Mouse (Mus musculus): ENCODE results near the gene Stx12. TPM values are rescaled to one million over a fixed set of nuclear protein-coding genes. Genes with fewer than 3 reads are reported as not detected.
A peak's percentile ranks its signal among the peaks of the same experiment; 100 is the strongest.

Stx12 gene
- polyA plus RNA-seq, 1 experiment from 2014 or later, result 62.5 TPM

- Histone ChIP-seq H3K9me3 (ENCODE audit: control insufficient read depth, low read length) (no peaks in the 10 kb centered on the region), H3K4me2 (replicated peaks; ENCODE audit: low read depth, low read length) (no peak overlapping the region), H3K36me3 (ENCODE audit: control insufficient read depth, insufficient read depth, low read length) (peaks cover 58% of the 10 kb centered on the region), H3K4me1 (ENCODE audit: control insufficient read depth, insufficient read depth, low read length) (no peaks in the 10 kb centered on the region), H3K27me3 (ENCODE audit: control insufficient read depth, insufficient read depth, low read length) (no peaks in the 10 kb centered on the region), H3K4me3 (ENCODE audit: low read length) (no peak overlapping the region), H3K9ac (ENCODE audit: low read depth, low read length) (no peak overlapping the region), H3K27ac (ENCODE audit: low read depth, low read length) (no peak overlapping the region)
- 95% methylated on average over 6 of the region's 6 CpGs for WGBS
- no peak for ATAC-seq (ENCODE audit: low FRiP score, low TSS enrichment)
Observed at GRCm38 (mm10) chr4:132912156-132912555, 27.8 kb upstream of the Stx12 start.

- no peak overlapping the region for H3K4me2 ChIP-seq (replicated peaks; ENCODE audit: low read depth, low read length)
Observed at GRCm38 (mm10) chr4:132905843-132906360, 21.6 kb upstream of the Stx12 start.

GRCm38 (mm10) chr4:132904765-132905309 lies 20.5 kb upstream of the Stx12 start:
- Histone ChIP-seq H3K4me3 (ENCODE audit: low read length) (no peak overlapping the region), H3K9ac (ENCODE audit: low read depth, low read length) (no peak overlapping the region), H3K4me2 (replicated peaks; ENCODE audit: low read depth, low read length) (no peak overlapping the region), H3K9me3 (ENCODE audit: control insufficient read depth, low read length) (no peaks in the 10 kb centered on the region), H3K36me3 (ENCODE audit: control insufficient read depth, insufficient read depth, low read length) (peaks cover 41% of the 10 kb centered on the region), H3K27me3 (ENCODE audit: control insufficient read depth, insufficient read depth, low read length) (no peaks in the 10 kb centered on the region), H3K27ac (ENCODE audit: low read depth, low read length) (no peak overlapping the region; the same call in 1 of the 2 replicates), H3K4me1 (ENCODE audit: control insufficient read depth, insufficient read depth, low read length) (no peaks in the 10 kb centered on the region)
- 62% methylated on average over 9 of the region's 9 CpGs for WGBS
- no peak for ATAC-seq (ENCODE audit: low FRiP score, low TSS enrichment)

More at GRCm38 (mm10) chr4:132905843-132906360, 21.6 kb upstream of the Stx12 start:
- H3K27ac ChIP-seq (ENCODE audit: low read depth, low read length), result no peak overlapping the region
- no peak overlapping the region for H3K4me3 ChIP-seq (ENCODE audit: low read length)
- no peaks in the 10 kb centered on the region for H3K4me1 ChIP-seq (ENCODE audit: control insufficient read depth, insufficient read depth, low read length)
- H3K27me3 ChIP-seq (ENCODE audit: control insufficient read depth, insufficient read depth, low read length), result no peaks in the 10 kb centered on the region
- ATAC-seq (ENCODE audit: low FRiP score, low TSS enrichment), result no peak
- peaks cover 49% of the 10 kb centered on the region for H3K36me3 ChIP-seq (ENCODE audit: control insufficient read depth, insufficient read depth, low read length)
- WGBS, result 92% methylated on average over 5 of the region's 5 CpGs
- H3K9me3 ChIP-seq (ENCODE audit: control insufficient read depth, low read length), result no peaks in the 10 kb centered on the region
- no peak overlapping the region for H3K9ac ChIP-seq (ENCODE audit: low read depth, low read length)

- Histone ChIP-seq H3K9me3 (ENCODE audit: control insufficient read depth, low read length) (no peaks in the 10 kb centered on the region), H3K4me1 (ENCODE audit: control insufficient read depth, insufficient read depth, low read length) (no peaks in the 10 kb centered on the region), H3K4me2 (replicated peaks; ENCODE audit: low read depth, low read length) (no peak overlapping the region), H3K27ac (ENCODE audit: low read depth, low read length) (no peak overlapping the region), H3K4me3 (ENCODE audit: low read length) (no peak overlapping the region), H3K9ac (ENCODE audit: low read depth, low read length) (no peak overlapping the region), H3K27me3 (ENCODE audit: control insufficient read depth, insufficient read depth, low read length) (no peaks in the 10 kb centered on the region), H3K36me3 (ENCODE audit: control insufficient read depth, insufficient read depth, low read length) (peaks cover 33% of the 10 kb centered on the region)
- 81% methylated on average over 2 of the region's 2 CpGs for WGBS
- no peak for ATAC-seq (ENCODE audit: low FRiP score, low TSS enrichment)
Observed at GRCm38 (mm10) chr4:132904071-132904470, 19.8 kb upstream of the Stx12 start.

- H3K27ac ChIP-seq (ENCODE audit: low read depth, low read length), result no peak overlapping the region
- ATAC-seq (ENCODE audit: low FRiP score, low TSS enrichment), result no peak
- 83% methylated on average over 9 of the region's 9 CpGs for WGBS
- no peak overlapping the region for H3K9ac ChIP-seq (ENCODE audit: low read depth, low read length)
- no peaks in the 10 kb centered on the region for H3K4me1 ChIP-seq (ENCODE audit: control insufficient read depth, insufficient read depth, low read length)
- no peak overlapping the region for H3K4me3 ChIP-seq (ENCODE audit: low read length)
- no peaks in the 10 kb centered on the region for H3K9me3 ChIP-seq (ENCODE audit: control insufficient read depth, low read length)
- no peak overlapping the region for H3K4me2 ChIP-seq (replicated peaks; ENCODE audit: low read depth, low read length)
- 0 out of 2 replicates have a peak, but pooled peaks cover 3% of the 10 kb centered on the region for H3K27me3 ChIP-seq (ENCODE audit: control insufficient read depth, insufficient read depth, low read length)
- H3K36me3 ChIP-seq (ENCODE audit: control insufficient read depth, insufficient read depth, low read length), result peaks cover 11% of the 10 kb centered on the region
Observed at GRCm38 (mm10) chr4:132898197-132898596, 13.9 kb upstream of the Stx12 start.

GRCm38 (mm10) chr4:132894402-132894801 lies 10.1 kb upstream of the Stx12 start:
- Histone ChIP-seq H3K9ac (ENCODE audit: low read depth, low read length) (no peak overlapping the region), H3K4me3 (ENCODE audit: low read length) (no peak overlapping the region), H3K9me3 (ENCODE audit: control insufficient read depth, low read length) (no peaks in the 10 kb centered on the region), H3K36me3 (ENCODE audit: control insufficient read depth, insufficient read depth, low read length) (no peaks in the 10 kb centered on the region), H3K4me2 (replicated peaks; ENCODE audit: low read depth, low read length) (no peak overlapping the region), H3K27me3 (ENCODE audit: control insufficient read depth, insufficient read depth, low read length) (0 out of 2 replicates have a peak, but pooled peaks cover 3% of the 10 kb centered on the region), H3K27ac (ENCODE audit: low read depth, low read length) (no peak overlapping the region), H3K4me1 (ENCODE audit: control insufficient read depth, insufficient read depth, low read length) (no peaks in the 10 kb centered on the region)
- 25% methylated on average over 7 of the region's 7 CpGs for WGBS
- no peak for ATAC-seq (ENCODE audit: low FRiP score, low TSS enrichment)

- H3K9ac ChIP-seq (ENCODE audit: low read depth, low read length), result peak overlapping the region; percentile 93
- WGBS, result 10% methylated on average over 9 of the region's 9 CpGs
- peak overlapping the region; percentile 84 for H3K4me3 ChIP-seq (ENCODE audit: low read length)
- no peaks in the 10 kb centered on the region for H3K27me3 ChIP-seq (ENCODE audit: control insufficient read depth, insufficient read depth, low read length)
- peak overlapping the region; percentile 77; the same call in 1 of the 2 replicates for H3K27ac ChIP-seq (ENCODE audit: low read depth, low read length)
- peaks cover 17% of the 10 kb centered on the region for H3K4me1 ChIP-seq (ENCODE audit: control insufficient read depth, insufficient read depth, low read length)
- ATAC-seq (ENCODE audit: low FRiP score, low TSS enrichment), result no peak
- no peaks in the 10 kb centered on the region for H3K9me3 ChIP-seq (ENCODE audit: control insufficient read depth, low read length)
- H3K4me2 ChIP-seq (replicated peaks; ENCODE audit: low read depth, low read length), result peak overlapping the region; percentile 91
- no peaks in the 10 kb centered on the region; the same call in 1 of the 2 replicates for H3K36me3 ChIP-seq (ENCODE audit: control insufficient read depth, insufficient read depth, low read length)
Observed at GRCm38 (mm10) chr4:132884844-132885374, 600 bp upstream of the Stx12 start.

- H3K27ac ChIP-seq (ENCODE audit: low read depth, low read length), result peak overlapping the region; percentile 78
- ATAC-seq (ENCODE audit: low FRiP score, low TSS enrichment), result no peak; the same call in 1 of the 2 replicates
- no peaks in the 10 kb centered on the region; the same call in 1 of the 2 replicates for H3K36me3 ChIP-seq (ENCODE audit: control insufficient read depth, insufficient read depth, low read length)
- H3K9ac ChIP-seq (ENCODE audit: low read depth, low read length), result peak overlapping the region; percentile 93
- no peaks in the 10 kb centered on the region for H3K27me3 ChIP-seq (ENCODE audit: control insufficient read depth, insufficient read depth, low read length)
- peak overlapping the region; percentile 91 for H3K4me2 ChIP-seq (replicated peaks; ENCODE audit: low read depth, low read length)
- peak overlapping the region; percentile 84 for H3K4me3 ChIP-seq (ENCODE audit: low read length)
- 2% methylated on average over 21 of the region's 21 CpGs for WGBS
- H3K9me3 ChIP-seq (ENCODE audit: control insufficient read depth, low read length), result no peaks in the 10 kb centered on the region
- H3K4me1 ChIP-seq (ENCODE audit: control insufficient read depth, insufficient read depth, low read length), result peaks cover 17% of the 10 kb centered on the region
Observed at GRCm38 (mm10) chr4:132883561-132884063, 697 bp downstream of the Stx12 start.
